Mouse (Mus musculus): ENCODE data around the gene Eps15. TPM values are rescaled to one million over a fixed set of nuclear protein-coding genes. Genes with fewer than 3 reads are reported as not detected.
"Not testable (repeated sequence)": the region's sequence is repeated elsewhere in the genome, so short reads cannot be mapped to it uniquely, and the experiment has no call there.

Gene Eps15
- total and polyA plus RNA-seq, 2 experiments, result 5.5 to 29.6 TPM

- WGBS, result 12% methylated on average over 13 of the region's 13 CpGs
- no peak overlapping the region for H3K27ac ChIP-seq (replicated peaks; ENCODE audit: insufficient read depth, low read depth, low read length)
- DNase-seq (ENCODE audit: extremely low read depth, low read depth, low spot score), result no peak
- TF ChIP-seq POLR2A (IDR thresholded peaks at IDR 0.05; ENCODE audit: extremely low read depth, insufficient read depth, low read length) (no peak), CTCF (IDR thresholded peaks at IDR 0.05; ENCODE audit: low read depth, low read length) (no peak)
- no peak overlapping the region for H3K9ac ChIP-seq (ENCODE audit: low read depth, low read length)
- H3K4me1 ChIP-seq (ENCODE audit: control insufficient read depth, insufficient read depth, low read length), result no peaks in the 10 kb centered on the region
- no peak overlapping the region for H3K4me3 ChIP-seq (ENCODE audit: insufficient read depth, low read depth, low read length)
- H3K36me3 ChIP-seq (ENCODE audit: control insufficient read depth, insufficient read depth, low read length), result peaks cover 6% of the 10 kb centered on the region; the same call in 1 of the 2 replicates
- H3K79me2 ChIP-seq (ENCODE audit: control insufficient read depth, insufficient read depth, low read length), result no peaks in the 10 kb centered on the region
- H3K27me3 ChIP-seq (ENCODE audit: control insufficient read depth, insufficient read depth, low read length), result no peaks in the 10 kb centered on the region
These were observed 113.8 kb downstream of the Eps15 start for GRCm38 (mm10) chr4:109393902-109394301.

GRCm38 (mm10) chr4:109394314-109395074 lies 114.4 kb downstream of the Eps15 start:
- Histone ChIP-seq H3K79me2 (ENCODE audit: control insufficient read depth, insufficient read depth, low read length) (no peaks in the 10 kb centered on the region), H3K36me3 (ENCODE audit: control insufficient read depth, insufficient read depth, low read length) (peaks cover 6% of the 10 kb centered on the region; the same call in 1 of the 2 replicates), H3K27ac (replicated peaks; ENCODE audit: insufficient read depth, low read depth, low read length) (no peak overlapping the region), H3K4me1 (ENCODE audit: control insufficient read depth, insufficient read depth, low read length) (no peaks in the 10 kb centered on the region), H3K9ac (ENCODE audit: low read depth, low read length) (no peak overlapping the region), H3K27me3 (ENCODE audit: control insufficient read depth, insufficient read depth, low read length) (no peaks in the 10 kb centered on the region), H3K4me3 (ENCODE audit: insufficient read depth, low read depth, low read length) (no peak overlapping the region)
- TF ChIP-seq POLR2A (IDR thresholded peaks at IDR 0.05; ENCODE audit: extremely low read depth, insufficient read depth, low read length), result no peak
- no peak for TF ChIP-seq CTCF (IDR thresholded peaks at IDR 0.05; ENCODE audit: low read depth, low read length)
- 33% methylated on average over 13 of the region's 13 CpGs for WGBS
- no peak for DNase-seq (ENCODE audit: extremely low read depth, low read depth, low spot score)

- TF ChIP-seq POLR2A (IDR thresholded peaks at IDR 0.05; ENCODE audit: extremely low read depth, insufficient read depth, low read length), result no peak
- TF ChIP-seq CTCF (IDR thresholded peaks at IDR 0.05; ENCODE audit: low read depth, low read length), result no peak
- no peak overlapping the region for H3K4me3 ChIP-seq (ENCODE audit: insufficient read depth, low read depth, low read length)
- WGBS, result 89% methylated on average over 10 of the region's 10 CpGs
- DNase-seq (ENCODE audit: extremely low read depth, low read depth, low spot score), result no peak
- no peaks in the 10 kb centered on the region for H3K36me3 ChIP-seq (ENCODE audit: control insufficient read depth, insufficient read depth, low read length)
- no peaks in the 10 kb centered on the region for H3K4me1 ChIP-seq (ENCODE audit: control insufficient read depth, insufficient read depth, low read length)
- H3K27ac ChIP-seq (replicated peaks; ENCODE audit: insufficient read depth, low read depth, low read length), result no peak overlapping the region
- H3K79me2 ChIP-seq (ENCODE audit: control insufficient read depth, insufficient read depth, low read length), result no peaks in the 10 kb centered on the region
- no peaks in the 10 kb centered on the region for H3K27me3 ChIP-seq (ENCODE audit: control insufficient read depth, insufficient read depth, low read length)
- no peak overlapping the region for H3K9ac ChIP-seq (ENCODE audit: low read depth, low read length)
These were observed 120.4 kb downstream of the Eps15 start for GRCm38 (mm10) chr4:109400366-109400980.

- no peak for DNase-seq (ENCODE audit: extremely low read depth, low read depth, low spot score)
- no peak overlapping the region for H3K4me3 ChIP-seq (ENCODE audit: insufficient read depth, low read depth, low read length)
- H3K36me3 ChIP-seq (ENCODE audit: control insufficient read depth, insufficient read depth, low read length), result no peaks in the 10 kb centered on the region
- peaks cover 2% of the 10 kb centered on the region for H3K4me1 ChIP-seq (ENCODE audit: control insufficient read depth, insufficient read depth, low read length)
- WGBS, result 79% methylated on average over 5 of the region's 5 CpGs
- no peak for TF ChIP-seq CTCF (IDR thresholded peaks at IDR 0.05; ENCODE audit: low read depth, low read length)
- no peak for TF ChIP-seq POLR2A (IDR thresholded peaks at IDR 0.05; ENCODE audit: extremely low read depth, insufficient read depth, low read length)
- no peak overlapping the region for H3K27ac ChIP-seq (replicated peaks; ENCODE audit: insufficient read depth, low read depth, low read length)
- no peaks in the 10 kb centered on the region for H3K27me3 ChIP-seq (ENCODE audit: control insufficient read depth, insufficient read depth, low read length)
- no peaks in the 10 kb centered on the region for H3K79me2 ChIP-seq (ENCODE audit: control insufficient read depth, insufficient read depth, low read length)
- H3K9ac ChIP-seq (ENCODE audit: low read depth, low read length), result no peak overlapping the region
These were observed 121.2 kb downstream of the Eps15 start for GRCm38 (mm10) chr4:109401176-109401689.

- WGBS, result 96% methylated on average over 3 of the region's 3 CpGs
- not testable (repeated sequence) for H3K4me1 ChIP-seq (ENCODE audit: control insufficient read depth, insufficient read depth, low read length); H3K79me2 ChIP-seq (ENCODE audit: control insufficient read depth, insufficient read depth, low read length); H3K9ac ChIP-seq (ENCODE audit: low read depth, low read length); H3K27me3 ChIP-seq (ENCODE audit: control insufficient read depth, insufficient read depth, low read length); H3K36me3 ChIP-seq (ENCODE audit: control insufficient read depth, insufficient read depth, low read length); H3K27ac ChIP-seq (replicated peaks; ENCODE audit: insufficient read depth, low read depth, low read length); H3K4me3 ChIP-seq (ENCODE audit: insufficient read depth, low read depth, low read length); DNase-seq (ENCODE audit: extremely low read depth, low read depth, low spot score)
These were observed 124.8 kb downstream of the Eps15 start for GRCm38 (mm10) chr4:109404908-109405307.

- 78% methylated on average over 8 of the region's 8 CpGs for WGBS
- no peak overlapping the region for H3K4me3 ChIP-seq (ENCODE audit: insufficient read depth, low read depth, low read length)
- TF ChIP-seq CTCF (IDR thresholded peaks at IDR 0.05; ENCODE audit: low read depth, low read length) (no peak), POLR2A (IDR thresholded peaks at IDR 0.05; ENCODE audit: extremely low read depth, insufficient read depth, low read length) (no peak)
- DNase-seq (ENCODE audit: extremely low read depth, low read depth, low spot score), result no peak
- no peaks in the 10 kb centered on the region for H3K27me3 ChIP-seq (ENCODE audit: control insufficient read depth, insufficient read depth, low read length)
- peaks cover 3% of the 10 kb centered on the region for H3K4me1 ChIP-seq (ENCODE audit: control insufficient read depth, insufficient read depth, low read length)
- H3K9ac ChIP-seq (ENCODE audit: low read depth, low read length), result no peak overlapping the region
- no peaks in the 10 kb centered on the region for H3K36me3 ChIP-seq (ENCODE audit: control insufficient read depth, insufficient read depth, low read length)
- H3K27ac ChIP-seq (replicated peaks; ENCODE audit: insufficient read depth, low read depth, low read length), result no peak overlapping the region
- H3K79me2 ChIP-seq (ENCODE audit: control insufficient read depth, insufficient read depth, low read length), result no peaks in the 10 kb centered on the region
These were observed 125.3 kb downstream of the Eps15 start for GRCm38 (mm10) chr4:109405415-109405814.
